In genomic region chr15:102517976-102518858, GRCm38 (mm10) we compare ENCODE assay signal across 8 mouse cellular contexts. TPM values are rescaled to one million over a fixed set of nuclear protein-coding genes. Genes with fewer than 3 reads are reported as not detected.
DNase-seq lines count a peak whose midpoint lies in the region; ATAC-seq and TF ChIP-seq lines count a peak whose summit lies in the region.

Gene Tarbp2, plus strand, starts transcription at chr15:102518192.

- H3K9me3 ChIP-seq in kidney, embryonic 14.5 days (ENCODE audit: control insufficient read depth, low read length), result no peaks in the 10 kb centered on the region
- no peaks in the 10 kb centered on the region for H3K9me3 ChIP-seq in limb, embryonic 15.5 days

- TF ChIP-seq POLR2A in bone marrow macrophage, adult 2 months (IDR thresholded peaks at IDR 0.05; ENCODE audit: borderline replicate concordance, low read depth, low read length), result no peak
- no peak; the same call in none of the 2 replicates for TF ChIP-seq POLR2A in embryonic fibroblast, embryonic 13.5 days (IDR thresholded peaks at IDR 0.05; ENCODE audit: low read depth, low read length)

- H3K36me3 ChIP-seq in kidney, embryonic 14.5 days (ENCODE audit: control insufficient read depth, insufficient read depth, low read length), result peaks cover 24% of the 10 kb centered on the region
- H3K36me3 ChIP-seq in limb, embryonic 15.5 days, result peaks cover 31% of the 10 kb centered on the region

- H3K27ac ChIP-seq in bone marrow macrophage, adult 2 months (ENCODE audit: insufficient read depth, low read depth, low read length), result peak within 1 kb of the TSS; percentile 96
- H3K27ac ChIP-seq in embryonic fibroblast, embryonic 13.5 days (ENCODE audit: insufficient read depth, low read length), result peak within 1 kb of the TSS; percentile 98
- peak within 1 kb of the TSS; percentile 99 for H3K27ac ChIP-seq in kidney, embryonic 14.5 days (ENCODE audit: low read depth, low read length)
- peak within 1 kb of the TSS; percentile 100 for H3K27ac ChIP-seq in limb, embryonic 15.5 days

- peak within 1 kb of the TSS; percentile 91 for H3K4me2 ChIP-seq in kidney, embryonic 14.5 days (replicated peaks; ENCODE audit: low read depth, low read length)
- peak within 1 kb of the TSS; percentile 92 for H3K4me2 ChIP-seq in limb, embryonic 15.5 days

- no peaks in the 10 kb centered on the region for H3K27me3 ChIP-seq in kidney, embryonic 14.5 days (ENCODE audit: control insufficient read depth, insufficient read depth, low read length)
- H3K27me3 ChIP-seq in limb, embryonic 15.5 days, result no peaks in the 10 kb centered on the region

- no peak for TF ChIP-seq CTCF in bone marrow macrophage, adult 2 months (IDR thresholded peaks at IDR 0.05; ENCODE audit: low read depth, low read length)
- TF ChIP-seq CTCF in embryonic fibroblast, embryonic 13.5 days (IDR thresholded peaks at IDR 0.05; ENCODE audit: borderline replicate concordance, insufficient read depth, low read length), result no peak

- peak; percentile 100 for DNase-seq in A20 (ENCODE audit: low read depth, low spot score)
- peak; percentile 100 for DNase-seq in heart, adult 9 months (ENCODE audit: low spot score in 2 of 2)
- DNase-seq in monocyte, adult 2 months (ENCODE audit: low read depth in 1 of 2, low spot score in 2 of 2), result peak; percentile 97 to 98
- peak; percentile 100 for DNase-seq in spleen, postnatal 36 days (ENCODE audit: low spot score in 2 of 2)

- under 1% methylated on average over 53 of the region's 60 CpGs for WGBS in kidney, embryonic 14.5 days
- WGBS in limb, embryonic 15.5 days, result under 1% methylated on average over 60 of the region's 60 CpGs

- H3K9ac ChIP-seq in kidney, embryonic 14.5 days (ENCODE audit: low read depth, low read length), result peak within 1 kb of the TSS; percentile 92
- peak within 1 kb of the TSS; percentile 90 for H3K9ac ChIP-seq in limb, embryonic 15.5 days

- peak within 1 kb of the TSS; percentile 93 for H3K4me3 ChIP-seq in bone marrow macrophage, adult 2 months (ENCODE audit: insufficient read depth, low read length)
- H3K4me3 ChIP-seq in embryonic fibroblast, embryonic 13.5 days (ENCODE audit: insufficient read depth, low read length), result peak within 1 kb of the TSS; percentile 86
- peak within 1 kb of the TSS; percentile 65 for H3K4me3 ChIP-seq in kidney, embryonic 14.5 days (ENCODE audit: low read length)
- peak within 1 kb of the TSS; percentile 72 for H3K4me3 ChIP-seq in limb, embryonic 15.5 days

- peak; percentile 93 for ATAC-seq in kidney, embryonic 14.5 days (ENCODE audit: low FRiP score, low TSS enrichment)
- ATAC-seq in limb, embryonic 15.5 days (ENCODE audit: insufficient number of reproducible peaks, low FRiP score, low TSS enrichment, low read depth), result peak; percentile 93

- H3K4me1 ChIP-seq in bone marrow macrophage, adult 2 months (ENCODE audit: control insufficient read depth, insufficient read depth, low read length), result peaks cover 19% of the 10 kb centered on the region
- H3K4me1 ChIP-seq in embryonic fibroblast, embryonic 13.5 days (ENCODE audit: control insufficient read depth, insufficient read depth, low read length), result peaks cover 6% of the 10 kb centered on the region; the same call in 1 of the 2 replicates
- H3K4me1 ChIP-seq in kidney, embryonic 14.5 days (ENCODE audit: control insufficient read depth, insufficient read depth, low read length), result peaks cover 20% of the 10 kb centered on the region
- peaks cover 35% of the 10 kb centered on the region for H3K4me1 ChIP-seq in limb, embryonic 15.5 days

RNA-seq across cellular contexts. Expression of gene Tarbp2, which starts in this region (rescaled TPM):
- 24.9 and 33.9 TPM in 2 replicates for polyA plus RNA-seq in bone marrow macrophage, adult 2 months (2012; ENCODE audit: insufficient read depth, insufficient read length, missing spikeins)
- polyA plus RNA-seq in embryonic fibroblast, embryonic 13.5 days (2011; ENCODE audit: insufficient read length, low read depth, missing spikeins), result 39.5 and 44.5 TPM in 2 replicates
- polyA plus RNA-seq in kidney, embryonic 14.5 days (2014; fragmentation: Nextera tagmentation; extraction: Ambion mirVana), result 80.4 and 89.1 TPM in 2 replicates
- 81.0 and 88.5 TPM in 2 replicates for polyA plus RNA-seq in limb, embryonic 15.5 days (2015; fragmentation: Nextera tagmentation; extraction: Ambion mirVana)

Comparison
In these comparisons a context has a peak if more than half of its experiments do, and no peak if none do; other contexts are left out.
1. Peak in every context shown above with its lines: DNase-seq, ATAC-seq, H3K4me3 ChIP-seq and H3K27ac ChIP-seq.